Mouse (Mus musculus) T-cell, adult 66 days (primary cell): ENCODE data around the gene Btbd35f8. TPM values are rescaled to one million over a fixed set of nuclear protein-coding genes. Genes with fewer than 3 reads are reported as not detected.

ENCODE experiments used
- total RNA-seq, 2 experiments: library from RNA; stranded (reverse); gene quantifications; 3 replicates in 1 of 2; 4 replicates in 1 of 2; pipeline ENCODE4 v1.2.4; 2023

The Btbd35f8 gene
- total RNA-seq = not detected

DNA sequence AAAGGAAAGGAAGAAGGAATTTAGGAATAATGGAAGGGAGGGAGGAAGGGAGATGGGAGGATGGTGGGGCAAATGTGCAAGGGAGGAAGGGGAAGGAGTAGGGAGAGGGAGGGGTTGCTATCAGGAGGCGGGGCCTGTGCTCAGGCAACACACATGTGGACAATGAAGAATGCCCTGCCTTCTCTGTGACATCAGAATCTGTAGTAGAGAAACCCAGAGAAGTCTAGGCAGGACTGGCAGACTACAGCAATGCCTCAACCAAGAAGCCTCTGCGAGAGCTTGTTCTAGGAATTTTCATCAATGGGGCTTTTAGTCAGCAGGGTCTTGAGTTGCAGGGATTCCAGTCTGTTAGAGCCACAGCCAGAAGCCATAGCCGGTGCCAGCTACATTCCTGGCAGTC is at the start of gene Btbd35f8:
Gene Btbd35f8 (plus strand): TSS at position 301 of the 400 bp plus-strand sequence.

Other genes with a start within 250 kb of the Btbd35f8 start
- gene Spin2g, start 211.8 kb upstream of the Btbd35f8 start, total RNA-seq = not detected